Mouse (Mus musculus): ENCODE measurements around the gene Hoxd11.

DNA sequence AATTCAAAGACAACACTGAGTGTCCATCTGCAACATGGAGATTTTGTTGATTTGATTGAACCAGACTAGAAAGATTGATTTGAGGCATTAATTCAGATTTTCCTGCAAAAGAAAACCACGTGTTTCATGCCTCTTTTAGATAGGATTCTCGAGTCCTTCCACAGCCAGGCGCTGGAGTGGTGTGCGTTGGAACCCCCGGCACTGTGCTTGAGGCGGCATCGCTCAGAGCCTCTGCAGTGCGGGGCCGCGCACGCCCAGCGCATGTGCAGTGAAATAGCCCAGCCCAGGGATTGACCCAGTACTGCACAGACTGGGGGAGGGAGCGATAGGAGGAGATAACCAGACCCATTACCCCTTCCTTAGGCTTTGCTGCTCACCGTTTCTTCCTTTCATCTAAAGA, 35.5 kb downstream of the Hoxd11 start:
- TF ChIP-seq POLR2A (IDR thresholded peaks at IDR 0.05; ENCODE audit: insufficient read depth, low read length) (no peak), CTCF (IDR thresholded peaks at IDR 0.05; ENCODE audit: low read depth, low read length) (no peak)
